Mouse (Mus musculus): ENCODE results near the gene Gm20388.
"Not testable (repeated sequence)": the region's sequence is repeated elsewhere in the genome, so short reads cannot be mapped to it uniquely, and the experiment has no call there.

Gene Gm20388

DNA sequence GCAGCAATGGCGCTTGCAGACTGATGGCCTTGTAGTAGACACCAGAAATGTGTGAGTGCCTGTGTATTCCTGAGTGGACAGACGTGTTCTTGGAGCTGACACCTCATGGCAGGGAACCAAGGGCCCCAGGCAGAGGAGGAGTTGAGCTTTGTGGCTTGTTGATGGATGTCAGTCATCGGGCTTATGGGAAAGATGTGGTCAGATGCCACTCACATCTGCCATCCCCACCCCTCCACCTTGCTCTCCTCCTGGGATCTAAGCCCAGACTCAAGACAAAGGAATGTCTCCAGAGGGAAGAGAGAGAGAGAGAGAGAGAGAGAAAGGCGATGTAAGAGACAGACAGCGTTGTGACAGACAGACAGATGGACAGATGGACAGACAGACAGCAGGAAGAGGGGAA lies 1378.7 kb downstream of the Gm20388 start:
- DNase-seq = no peak

DNA sequence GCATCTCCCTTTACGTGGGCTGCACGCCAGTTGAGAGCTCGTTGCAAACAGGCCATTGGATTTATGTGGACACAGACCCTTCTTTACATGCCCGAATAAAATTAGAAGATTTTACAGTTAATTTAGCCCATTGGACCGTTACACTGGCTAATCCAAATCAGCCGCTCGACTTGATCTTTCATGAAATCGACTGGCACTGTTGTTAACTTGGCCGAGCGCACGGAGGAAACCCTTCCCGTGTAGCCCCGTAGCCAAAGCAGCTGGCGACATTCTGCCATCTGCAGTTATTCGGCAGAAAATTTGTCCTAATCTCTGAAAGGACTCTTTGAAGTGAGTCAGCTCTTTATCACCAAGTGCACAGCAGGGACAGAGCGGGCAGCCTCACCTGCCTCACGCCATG lies 1379.9 kb downstream of the Gm20388 start:
- DNase-seq = no peak

DNA sequence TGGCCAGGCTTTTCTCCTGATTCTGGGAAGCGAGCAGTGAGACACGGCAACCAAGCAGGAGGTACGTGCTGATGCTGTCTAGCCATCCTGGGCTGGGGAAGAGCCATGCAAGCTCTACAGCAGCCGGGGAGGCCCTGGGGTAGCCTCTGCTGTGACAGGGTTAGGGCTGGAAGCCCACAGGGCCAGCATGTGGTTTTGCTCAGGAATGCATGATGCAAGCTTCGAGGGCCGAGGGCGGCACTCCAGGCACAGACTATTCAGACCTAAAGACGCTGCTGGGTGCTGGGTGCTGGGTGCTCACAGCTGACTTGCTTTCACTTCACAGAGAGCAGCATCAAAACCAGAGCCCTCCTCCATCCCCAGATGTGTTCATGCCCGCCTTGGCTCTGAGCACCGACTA lies 1382.8 kb downstream of the Gm20388 start:
- no peak for DNase-seq

DNA sequence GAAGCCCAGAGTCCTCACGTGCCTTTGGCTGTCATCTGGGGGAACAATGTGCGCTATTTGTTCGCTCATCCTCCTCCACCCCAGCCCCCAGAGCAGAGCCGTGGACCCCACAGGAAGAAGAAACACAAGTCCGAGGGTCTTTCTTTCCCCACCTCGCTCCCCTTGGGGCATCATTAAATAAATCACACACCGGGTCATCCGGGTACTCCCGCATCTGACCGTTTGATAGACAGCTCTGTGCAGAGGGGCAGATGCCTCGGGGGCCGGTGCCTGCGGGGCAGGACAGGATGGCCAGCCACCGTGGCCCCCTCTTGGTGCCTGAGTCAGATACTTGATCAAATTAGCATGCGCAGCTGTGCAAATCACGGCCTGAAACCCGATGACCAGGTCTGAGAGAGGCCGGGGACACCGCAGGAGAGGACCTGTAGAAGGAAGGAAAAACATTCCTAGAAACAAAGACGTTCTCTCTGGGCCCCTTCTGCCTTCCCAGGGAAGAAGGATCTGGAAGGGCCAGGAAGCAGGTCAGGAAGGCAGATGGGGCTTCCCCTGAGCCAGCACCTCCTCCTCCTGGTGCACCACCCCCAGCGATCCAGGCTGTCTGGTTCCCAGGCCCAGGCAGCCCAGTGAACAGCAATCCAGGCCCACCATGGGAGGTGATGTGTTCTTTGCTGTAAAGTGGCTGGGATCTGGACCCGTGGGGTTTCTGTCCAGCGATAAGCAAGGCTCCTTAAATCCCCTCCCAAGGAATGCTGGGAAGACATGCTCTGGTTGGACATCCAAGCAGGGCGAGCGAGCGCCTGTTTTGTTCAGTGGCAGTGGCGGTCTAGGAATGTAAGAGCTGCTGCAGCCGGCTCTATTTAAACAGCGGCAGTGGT lies 1383.8 kb downstream of the Gm20388 start:
- no peak for DNase-seq

DNA sequence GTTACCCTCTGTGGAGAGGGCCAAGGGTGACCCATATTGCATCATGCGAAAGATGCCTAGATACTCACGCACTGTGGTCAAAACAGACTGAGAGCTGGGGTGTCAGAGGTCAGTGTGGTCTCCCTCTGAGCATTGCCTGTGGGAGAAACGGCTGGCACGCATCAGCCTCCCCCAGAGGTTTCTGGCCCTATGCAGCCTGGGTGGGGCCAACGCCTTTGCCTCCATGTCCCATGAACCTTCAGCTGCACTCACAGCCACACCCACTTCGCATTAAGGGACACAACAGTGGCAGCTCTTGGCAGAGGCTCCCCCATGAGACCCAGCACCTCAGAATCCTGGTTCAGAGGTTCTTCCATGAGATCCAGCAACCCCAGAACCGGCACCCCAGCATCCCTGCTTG lies 1385.4 kb downstream of the Gm20388 start:
- no peak for DNase-seq

DNA sequence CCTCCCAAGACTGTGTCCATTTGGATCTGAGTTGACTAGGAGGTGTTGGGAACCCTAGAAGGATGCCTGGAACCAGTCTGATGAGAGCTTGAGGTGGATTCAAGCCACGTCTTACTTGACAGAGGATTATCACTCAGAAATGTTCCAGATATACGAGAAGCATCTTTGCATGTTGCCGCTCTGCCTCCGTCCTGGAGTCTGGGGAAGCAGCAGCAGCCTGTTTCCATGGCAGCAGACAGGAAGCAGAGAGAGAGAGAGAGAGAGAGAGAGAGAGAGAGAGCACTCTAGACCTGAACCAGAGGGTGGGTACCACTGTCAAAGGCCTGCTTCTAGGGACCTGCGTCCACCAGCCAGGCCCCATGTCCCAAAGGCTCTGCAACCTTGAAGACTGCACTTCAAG lies 1386.0 kb downstream of the Gm20388 start:
- no peak for DNase-seq

DNA sequence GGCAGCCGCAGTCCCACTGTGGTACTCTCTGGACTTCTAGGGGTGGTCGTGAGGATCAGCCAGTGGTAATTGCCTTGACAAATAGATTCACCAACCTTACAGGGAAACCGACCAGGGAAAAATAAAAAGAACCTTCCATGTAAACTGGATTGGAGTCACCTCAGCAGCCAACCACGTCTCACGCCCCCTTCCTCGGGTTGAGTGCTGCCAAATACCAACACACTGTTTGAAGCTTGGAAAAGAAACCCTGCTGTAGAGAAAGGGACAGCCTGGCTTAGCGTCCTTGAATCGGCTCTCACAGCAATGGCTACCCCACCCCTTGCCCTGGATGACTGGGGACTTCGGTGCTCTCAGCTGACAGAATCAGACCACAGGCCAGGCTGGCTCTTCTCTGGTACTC lies 1386.7 kb downstream of the Gm20388 start:
- DNase-seq = no peak

DNA sequence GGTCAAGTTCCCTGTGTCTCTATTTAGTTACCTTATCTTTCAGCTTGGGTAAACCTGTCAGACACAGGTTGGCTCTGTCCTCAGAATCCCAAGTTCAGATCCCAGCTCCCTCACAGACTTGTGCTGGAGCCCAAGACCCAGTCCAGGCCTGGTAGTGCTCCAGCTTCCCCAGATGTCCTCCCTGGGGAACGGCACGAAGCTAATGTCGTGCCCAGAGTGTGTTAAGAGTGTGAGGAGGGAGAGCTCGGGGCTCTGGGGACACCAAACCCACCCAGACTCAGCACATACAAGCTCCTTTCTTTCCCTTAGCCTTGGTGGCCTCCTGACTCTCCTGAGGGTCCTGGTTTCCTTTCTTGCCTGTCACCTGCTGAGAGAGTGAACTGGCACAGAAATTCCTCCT lies 1389.4 kb downstream of the Gm20388 start:
- DNase-seq = no peak

DNA sequence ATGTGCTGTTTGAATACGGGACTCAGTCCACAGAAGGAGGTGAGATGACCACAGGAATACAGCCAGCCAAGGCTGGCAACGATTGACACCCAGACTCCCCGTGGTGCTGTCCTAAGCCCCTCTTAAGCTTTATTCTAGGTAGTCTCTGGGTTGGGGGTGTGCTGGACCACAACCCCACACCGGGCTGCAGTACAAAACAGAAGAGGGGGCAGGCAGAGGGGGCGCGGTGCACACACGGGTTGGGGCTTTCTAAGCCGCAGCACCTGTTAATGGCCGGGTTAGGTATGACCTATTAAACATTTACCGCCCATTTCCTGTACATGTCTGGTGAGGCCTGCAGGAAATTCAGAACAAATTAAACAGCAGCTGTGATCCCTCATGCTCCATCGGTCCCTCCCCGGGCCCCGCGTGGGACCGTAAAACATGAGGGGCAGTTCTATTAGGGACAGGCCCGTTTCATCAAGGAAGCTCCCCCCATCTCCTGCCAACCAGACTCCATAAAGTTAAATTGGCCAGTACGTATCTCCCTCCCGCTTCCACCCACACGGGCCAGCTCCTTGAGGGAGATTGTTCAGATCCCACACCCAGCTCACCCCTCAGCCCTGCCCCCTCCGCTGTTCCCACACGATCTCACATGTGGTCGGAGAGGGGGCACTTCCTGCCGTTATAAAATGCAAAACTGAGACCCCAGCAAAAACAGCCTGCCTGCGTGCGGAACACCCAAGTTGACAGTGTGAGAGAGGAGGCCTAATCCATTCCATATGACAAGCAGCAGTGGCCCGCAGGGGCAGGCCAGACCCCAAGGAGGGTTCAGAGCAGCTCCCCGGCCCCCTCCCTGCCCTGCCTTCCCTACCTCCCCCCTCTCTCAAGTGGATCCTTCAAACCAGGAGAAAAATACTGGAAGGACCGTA lies 1390.1 kb downstream of the Gm20388 start:
- DNase-seq = peak; percentile 15 to 21

DNA sequence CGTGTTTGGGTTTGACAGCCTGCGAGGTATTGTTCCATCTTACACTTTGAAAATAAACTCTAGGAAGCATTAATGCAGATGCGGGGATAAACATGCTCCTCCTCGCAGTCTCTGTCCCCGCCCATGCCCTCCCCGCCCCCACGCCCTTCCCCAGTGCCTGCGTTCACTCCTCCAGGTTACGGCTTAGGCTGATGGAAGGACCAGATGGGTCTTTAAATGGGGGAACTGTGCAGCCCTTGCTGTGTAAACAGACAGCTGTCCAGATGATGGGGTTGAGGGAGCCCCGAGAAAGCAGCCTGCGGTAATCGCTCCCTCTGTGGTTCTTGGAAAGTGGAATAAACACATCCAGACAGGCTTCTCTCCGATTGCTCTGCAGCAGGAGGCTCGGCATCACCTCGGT lies 1390.8 kb downstream of the Gm20388 start:
- DNase-seq = peak in 1 of 2 experiments; percentile 4

DNA sequence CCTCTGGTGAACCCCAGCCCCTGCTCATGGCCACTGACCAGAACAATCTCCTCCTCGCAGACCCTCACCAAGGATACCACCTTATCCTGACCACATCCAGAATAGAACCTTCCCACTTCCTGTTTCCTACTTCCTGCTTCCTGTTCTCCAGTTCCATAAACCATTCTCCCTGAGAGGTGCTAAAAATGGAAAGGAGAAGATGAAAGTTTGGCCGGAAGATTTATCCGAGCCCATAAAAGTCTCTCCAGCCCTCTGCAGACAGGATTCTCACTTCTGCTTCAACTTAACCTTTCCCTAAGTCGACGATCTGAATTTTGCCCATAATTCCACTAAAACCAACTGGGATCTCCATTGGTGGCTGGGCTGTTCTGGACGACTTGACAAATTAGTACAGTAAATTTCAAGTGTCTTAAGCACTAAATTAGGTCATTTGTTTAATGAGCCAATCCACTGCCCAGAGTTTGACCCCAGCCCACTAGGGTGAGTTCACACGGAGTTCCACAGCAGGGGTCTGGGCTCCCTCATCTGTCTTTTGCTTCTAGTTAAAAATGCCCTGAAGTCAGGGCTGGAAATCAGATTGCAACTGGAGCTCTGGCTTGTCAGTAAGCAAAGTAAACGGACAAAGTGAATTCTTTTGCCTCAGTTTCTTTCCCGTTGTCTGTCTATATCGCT lies 1391.5 kb downstream of the Gm20388 start:
- no peak for DNase-seq

DNA sequence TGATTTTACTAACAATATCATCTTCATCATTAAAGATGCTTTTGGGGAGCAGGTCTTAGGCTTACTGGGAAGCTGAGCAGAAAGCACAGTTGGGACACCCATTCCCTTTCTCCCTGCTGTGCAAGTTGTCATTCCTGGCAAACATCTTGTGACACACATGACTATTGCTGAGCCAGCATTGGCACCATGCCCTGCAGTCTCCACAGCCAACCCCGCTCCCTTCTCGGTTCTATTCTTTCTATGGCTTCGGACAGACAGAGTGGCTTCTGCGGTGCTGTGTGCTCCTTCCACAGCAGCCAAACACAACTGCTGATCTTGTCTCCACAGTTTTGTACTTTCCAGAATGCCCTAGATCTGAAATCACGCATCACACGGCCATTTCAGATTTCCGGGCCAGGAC lies 1397.1 kb downstream of the Gm20388 start:
- no peak for DNase-seq

DNA sequence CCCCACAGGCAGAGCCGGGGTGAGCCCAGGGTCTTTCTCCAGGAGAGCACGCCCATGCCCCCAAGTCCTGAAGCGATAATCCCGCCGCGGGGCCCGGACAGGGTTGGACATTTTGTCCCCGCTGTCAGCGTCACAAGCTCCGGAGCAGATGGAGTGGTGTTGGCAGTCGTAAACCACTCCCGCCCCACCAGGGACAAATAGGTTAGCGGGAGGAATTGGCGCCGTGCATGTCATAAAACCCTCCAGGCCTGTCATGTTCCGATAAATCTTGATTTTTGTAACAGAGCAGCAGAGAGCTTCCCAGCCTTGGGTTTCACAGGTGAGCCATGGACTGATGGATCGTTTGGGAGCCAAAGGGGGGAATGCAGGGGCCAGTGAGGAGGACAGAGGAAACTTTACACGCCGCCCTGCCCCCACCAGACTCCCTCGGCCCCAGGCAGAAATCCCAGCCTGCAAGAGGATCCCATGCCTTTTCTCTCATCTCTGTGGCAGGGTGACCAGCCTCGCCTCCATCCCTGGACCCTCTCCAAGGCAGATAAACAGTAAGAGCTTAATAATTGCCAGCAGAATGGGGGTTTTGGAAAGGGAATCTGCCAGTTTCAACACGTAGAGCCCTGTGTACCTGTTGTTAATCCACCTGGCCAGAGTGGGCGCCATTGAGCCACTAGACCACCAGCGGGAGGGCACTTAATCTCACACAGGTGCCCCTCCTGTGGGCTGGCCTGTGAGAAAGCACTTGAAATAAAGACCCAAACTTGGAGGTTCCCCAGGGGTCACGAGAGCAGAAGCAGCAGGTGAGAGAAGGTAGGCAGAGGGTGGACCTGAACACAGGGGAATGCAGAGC lies 1400.6 kb downstream of the Gm20388 start:
- DNase-seq = no peak

DNA sequence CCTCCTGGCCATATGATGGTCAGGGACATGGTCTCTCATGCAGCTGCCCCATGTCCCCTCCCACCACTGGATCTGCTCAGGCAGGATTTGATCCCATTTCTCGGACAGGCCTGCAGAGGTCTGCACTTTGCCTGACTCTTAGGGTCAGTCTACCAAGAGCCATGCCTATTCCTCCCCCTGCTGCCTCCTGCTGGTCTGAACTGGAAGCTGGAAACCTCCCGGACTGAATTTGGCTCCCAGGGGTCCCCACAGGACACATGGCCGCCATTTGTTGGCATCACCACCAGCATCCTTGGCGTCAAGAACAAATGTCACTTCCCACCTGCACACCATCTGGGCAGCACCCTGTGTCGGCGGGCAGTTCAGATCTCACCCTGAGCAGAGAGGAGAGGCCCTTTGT lies 1402.8 kb downstream of the Gm20388 start:
- no peak for DNase-seq

DNA sequence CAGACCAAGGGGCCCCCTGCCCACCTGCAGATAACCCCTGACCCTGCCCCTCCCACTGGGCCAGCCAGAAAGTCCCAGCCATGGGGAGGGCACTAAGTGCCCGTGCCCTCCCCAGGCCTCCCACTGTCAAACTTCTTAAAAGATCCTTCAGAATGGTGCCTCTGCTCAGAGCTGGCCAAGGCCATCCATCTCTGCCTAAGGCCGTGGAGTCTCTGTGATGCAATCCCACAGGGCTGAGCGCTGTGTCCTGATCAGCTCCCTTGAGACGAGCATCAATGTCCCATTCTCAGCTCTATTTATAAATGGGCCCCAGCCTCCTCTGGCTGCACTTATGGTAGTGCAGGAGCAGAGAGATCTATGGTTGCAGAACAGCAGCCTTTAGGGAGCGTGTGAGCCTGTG lies 1403.4 kb downstream of the Gm20388 start:
- no peak for DNase-seq

DNA sequence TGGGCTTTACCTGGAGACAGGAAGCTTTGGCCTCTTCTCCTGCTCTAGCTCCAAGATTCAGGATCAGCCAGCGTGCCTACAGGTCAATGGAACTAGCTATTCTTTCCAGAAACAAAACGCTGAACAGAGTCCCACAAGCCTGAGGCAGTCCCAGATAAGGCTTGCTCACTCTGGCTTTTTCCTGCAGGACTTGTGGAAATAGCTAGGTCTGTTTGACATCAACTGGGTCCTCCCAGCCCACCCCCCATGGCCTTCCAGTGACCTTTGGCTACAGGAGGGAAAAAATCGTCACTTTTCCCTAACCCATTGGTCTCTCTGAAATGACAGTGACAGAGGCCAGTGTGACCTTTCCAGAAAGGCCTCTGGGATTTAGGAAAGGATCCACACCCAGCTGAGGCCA lies 1404.9 kb downstream of the Gm20388 start:
- DNase-seq = no peak

DNA sequence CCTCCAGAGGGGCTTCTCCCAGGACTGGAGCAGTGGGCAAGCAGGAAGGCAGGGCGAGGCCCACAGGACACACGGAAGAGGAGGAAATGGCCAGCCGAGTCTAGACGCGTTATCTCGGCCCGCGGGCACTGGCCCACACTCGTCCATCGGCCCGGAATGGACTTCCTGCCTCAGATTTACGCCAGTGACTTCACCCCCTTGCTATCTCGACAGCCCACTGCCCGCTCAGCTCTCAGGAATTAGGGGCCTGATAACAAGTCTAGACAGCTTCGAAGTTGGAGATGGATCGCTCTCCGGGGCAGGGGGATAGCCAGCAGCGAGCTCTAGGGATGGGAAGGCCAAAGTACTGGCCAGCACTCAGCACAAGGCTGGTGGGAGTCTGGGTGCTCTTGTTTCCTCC lies 1405.4 kb downstream of the Gm20388 start:
- no peak for DNase-seq

DNA sequence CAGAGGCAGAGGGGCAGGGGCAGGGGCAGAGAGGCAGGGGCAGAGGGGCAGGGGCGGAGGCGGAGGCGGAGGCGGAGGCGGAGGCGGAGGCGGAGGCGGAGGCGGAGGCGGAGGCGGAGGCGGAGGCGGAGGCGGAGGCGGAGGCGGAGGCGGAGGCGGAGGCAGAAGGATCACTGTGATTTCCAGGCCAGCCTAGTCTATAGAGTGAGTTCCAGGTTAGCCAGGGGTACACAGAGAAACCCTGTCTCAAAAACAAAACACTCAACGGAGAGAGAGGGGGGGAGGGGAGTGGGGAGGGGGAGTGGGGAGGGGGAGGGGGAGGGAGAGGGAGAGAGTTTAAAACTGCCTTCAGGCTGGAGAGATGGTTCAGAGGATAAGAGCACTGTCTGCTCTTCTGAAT lies 1408.1 kb downstream of the Gm20388 start:
- not testable (repeated sequence) for DNase-seq

DNA sequence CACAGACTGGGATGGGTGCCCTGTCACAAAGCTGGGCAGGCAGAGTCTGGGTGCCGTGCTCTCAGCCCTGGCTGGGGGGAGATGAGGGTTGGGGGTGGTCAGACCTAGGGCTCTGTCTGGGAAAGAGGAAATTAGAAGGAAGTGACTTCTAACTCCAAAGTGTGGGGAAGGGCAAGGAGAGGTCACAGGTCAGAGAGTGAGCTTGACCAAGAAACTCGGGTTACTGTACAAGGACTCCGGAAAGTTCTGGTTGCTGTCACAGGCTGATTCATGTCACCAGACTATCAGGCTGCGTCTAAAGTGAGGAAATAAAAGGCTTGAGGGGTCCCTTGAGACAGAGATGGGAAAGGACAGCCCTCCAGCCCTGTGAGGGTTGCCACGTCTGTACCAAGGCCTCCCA lies 1408.8 kb downstream of the Gm20388 start:
- no peak for DNase-seq

DNA sequence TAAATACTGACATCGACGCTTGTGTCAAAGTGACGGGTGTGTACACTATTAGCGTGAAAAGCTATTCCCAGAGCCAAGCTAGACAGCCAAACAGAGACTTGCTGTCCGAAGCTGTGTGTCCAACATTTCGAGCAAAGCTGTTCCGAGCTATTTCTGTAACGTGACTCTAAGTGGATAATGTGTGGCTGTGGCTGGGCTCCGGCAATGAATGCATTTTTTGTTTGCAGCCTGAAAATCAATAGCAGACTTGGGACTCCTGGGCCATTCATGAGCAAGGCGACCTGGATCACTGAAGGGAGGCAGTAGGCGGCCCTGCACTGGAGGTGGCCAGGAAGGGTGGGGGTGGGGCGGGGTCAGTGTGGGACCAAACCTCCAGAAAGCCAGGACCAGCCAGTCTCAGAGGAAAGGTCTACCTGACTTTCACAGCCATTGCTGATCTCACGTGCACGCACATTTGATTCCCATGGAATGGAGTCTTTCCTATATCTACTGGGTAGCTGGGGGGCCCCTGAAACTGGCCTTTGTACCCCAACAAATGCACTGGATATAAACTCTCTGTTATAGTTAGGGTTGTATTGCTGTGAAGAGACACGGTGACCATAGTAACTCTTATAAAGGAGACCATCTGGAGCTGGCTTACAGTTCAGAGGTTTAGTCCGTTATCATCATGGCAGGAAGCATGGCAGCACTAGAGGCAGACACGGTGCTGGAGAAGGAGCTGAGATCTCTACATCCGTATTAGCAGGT lies 1415.7 kb downstream of the Gm20388 start:
- no peak for DNase-seq

DNA sequence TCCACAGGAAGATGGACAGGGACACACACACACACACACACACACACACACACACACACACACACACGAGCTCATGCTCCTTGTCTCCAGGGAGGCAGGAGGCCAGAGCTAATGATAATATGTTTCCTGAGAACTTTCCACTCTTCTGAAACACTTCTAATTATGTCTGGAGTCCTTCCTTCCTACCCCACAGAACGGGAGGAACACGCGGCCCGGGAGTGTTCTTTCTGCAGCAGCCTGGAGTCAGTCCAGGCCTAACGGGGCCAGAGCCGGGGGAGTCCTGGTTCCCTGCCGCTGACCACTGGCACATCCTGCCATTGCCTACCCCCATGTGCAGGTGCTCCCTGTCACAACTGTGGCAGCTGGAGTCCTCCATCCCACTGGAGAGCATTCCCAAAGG lies 1421.8 kb downstream of the Gm20388 start:
- no peak for DNase-seq

All from B cell, adult 2 months (primary cell).